Mouse (Mus musculus) CD4-positive, CD25-positive, alpha-beta regulatory T cell, adult 4 months (primary cell): ENCODE measurements around the gene Psmc2. TPM values are rescaled to one million over a fixed set of nuclear protein-coding genes. Genes with fewer than 3 reads are reported as not detected.

Source experiments
- ATAC-seq: one replicate; pipeline ENCODE4 v1.8.0; 2017
- polyA plus RNA-seq, 2 experiments: library from polyadenylated mRNA; unstranded; fragments of 100-300 nt; shearing (Covaris generic); gene quantifications; one replicate each; pipeline ENCODE4 v1.2.1; 2017

The Psmc2 gene
- polyA plus RNA-seq, 2 experiments from 2014 or later = 147 to 164 TPM

DNA sequence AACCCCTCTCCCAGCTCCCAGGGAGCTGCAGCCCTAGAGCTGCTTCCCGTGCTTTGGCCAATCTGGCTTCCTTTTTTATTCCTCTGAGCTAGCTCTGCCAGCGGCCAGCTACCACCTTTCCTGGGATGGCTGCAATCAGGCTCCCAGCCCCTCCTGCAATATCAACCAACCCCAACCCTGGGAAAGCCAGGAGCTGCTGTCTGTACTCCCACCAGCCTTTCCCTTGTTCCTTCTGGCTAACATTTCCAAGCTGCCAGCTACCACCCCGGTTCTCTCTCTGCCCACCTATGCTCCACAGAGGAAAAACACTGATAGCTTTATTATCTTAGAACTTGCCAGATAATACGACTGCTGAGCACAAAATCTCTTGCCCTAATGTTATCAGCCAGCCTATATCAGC is 19.8 kb downstream of the Psmc2 start:
- ATAC-seq = no peak

DNA sequence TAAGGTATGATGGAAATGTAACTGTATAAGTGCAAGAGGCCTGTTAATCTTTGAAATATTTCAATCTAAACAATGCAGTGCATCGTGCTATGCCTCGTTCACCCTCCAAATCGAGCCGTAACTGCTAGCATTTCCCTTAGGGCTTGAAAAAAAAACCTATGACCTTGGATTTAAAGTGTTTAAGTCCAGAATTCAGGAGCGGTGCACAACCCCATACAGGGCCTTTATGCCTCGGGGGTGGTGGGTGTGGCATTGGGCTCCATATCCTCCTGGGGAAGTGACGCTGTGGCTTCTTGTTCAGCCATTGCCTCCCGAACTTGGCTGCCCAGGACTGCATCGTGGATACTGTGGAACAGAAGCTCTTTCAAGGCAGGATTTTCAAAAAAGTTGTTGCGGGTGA is 25.8 kb downstream of the Psmc2 start:
- no peak for ATAC-seq

GRCm38 (mm10) chr5:21813994-21814393 is 28.9 kb downstream of the Psmc2 start:
- no peak for ATAC-seq

- ATAC-seq = no peak
Observed at GRCm38 (mm10) chr5:21826370-21826769, 41.3 kb downstream of the Psmc2 start.

GRCm38 (mm10) chr5:21827643-21828042 is 42.6 kb downstream of the Psmc2 start:
- ATAC-seq = no peak

GRCm38 (mm10) chr5:21828855-21829254 is 43.8 kb downstream of the Psmc2 start:
- no peak for ATAC-seq

GRCm38 (mm10) chr5:21831761-21832160 is 46.7 kb downstream of the Psmc2 start:
- ATAC-seq = no peak

- no peak for ATAC-seq
Observed at GRCm38 (mm10) chr5:21844676-21845075, 59.6 kb downstream of the Psmc2 start.

GRCm38 (mm10) chr5:21846616-21847290 is 61.7 kb downstream of the Psmc2 start:
- ATAC-seq = no peak

DNA sequence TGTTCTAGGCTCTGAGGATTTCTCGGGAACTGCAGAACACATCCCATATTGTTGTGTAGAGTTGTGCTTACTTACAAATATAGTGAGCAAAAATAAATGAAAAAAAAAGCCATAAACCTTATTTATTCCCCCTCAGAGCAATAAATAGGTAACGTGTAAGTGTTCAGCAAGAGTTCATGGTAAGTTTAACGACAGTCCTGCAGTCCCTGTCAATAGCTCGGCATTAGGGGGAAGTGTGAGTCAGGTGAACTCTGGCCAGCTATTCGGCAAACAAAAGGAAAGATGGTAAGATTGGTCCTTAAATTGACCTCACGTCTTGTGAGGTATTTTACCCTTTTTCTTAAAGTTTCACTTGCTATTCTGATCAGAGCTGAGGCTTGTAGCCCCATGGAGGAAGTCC is 62.4 kb downstream of the Psmc2 start:
- no peak for ATAC-seq

DNA sequence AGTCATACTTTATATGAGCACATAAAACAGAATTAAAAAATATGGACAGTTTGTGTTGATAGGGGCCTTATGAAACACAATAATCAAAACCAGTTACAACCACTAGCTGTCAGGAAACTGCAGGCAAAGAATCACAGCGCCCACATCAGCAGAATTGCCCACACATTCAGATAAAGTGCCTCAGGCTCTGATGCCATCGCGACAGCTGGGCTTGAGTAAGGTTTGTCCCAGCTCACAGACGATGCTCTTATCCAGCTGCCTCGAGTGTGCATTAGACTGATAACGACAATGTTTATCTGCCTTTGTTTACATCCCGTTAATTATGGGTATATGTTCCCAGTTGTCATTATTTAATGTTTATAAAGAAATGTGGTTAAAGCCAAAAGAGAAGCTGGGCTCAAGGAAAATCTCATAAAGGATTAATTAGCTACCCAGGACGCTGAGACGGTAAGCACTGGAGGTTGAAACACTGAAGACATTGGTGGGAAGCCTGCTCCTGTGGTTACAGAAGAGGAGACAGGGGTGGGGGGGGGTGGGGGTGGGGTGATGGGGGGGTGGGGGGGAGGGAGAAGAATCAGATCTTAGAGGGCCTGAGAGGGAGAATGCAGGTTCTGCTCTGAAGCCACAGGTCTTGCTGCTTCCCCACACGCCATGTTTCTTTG is 66.7 kb downstream of the Psmc2 start:
- ATAC-seq = no peak

Other genes starting within 250 kb of the Psmc2 start
- not detected for gene Lrrc17, start 241.7 kb upstream of the Psmc2 start, polyA plus RNA-seq
- gene Fbxl13, start 139.6 kb upstream of the Psmc2 start, polyA plus RNA-seq = not detected
- 10 to 100 TPM; 35.9 to 38.0 TPM for gene Armc10, start 139.5 kb upstream of the Psmc2 start, polyA plus RNA-seq
- gene Napepld, start 83.9 kb upstream of the Psmc2 start, polyA plus RNA-seq = 1 to 10 TPM; 3.3 to 3.9 TPM
- 10 to 100 TPM; 81.7 to 86.2 TPM for gene Pmpcb, start 48.1 kb upstream of the Psmc2 start, polyA plus RNA-seq
- gene Dnajc2, start within 50 bp of the Psmc2 start, polyA plus RNA-seq = 10 to 100 TPM; 30.4 to 37.1 TPM
- not detected for gene Slc26a5, start 80.3 kb downstream of the Psmc2 start, polyA plus RNA-seq